Mouse (Mus musculus): Measurements from ENCODE around the gene Kcnh6.
"Not testable (repeated sequence)": the region's sequence is repeated elsewhere in the genome, so short reads cannot be mapped to it uniquely, and the experiment has no call there.

Kcnh6 gene

DNA sequence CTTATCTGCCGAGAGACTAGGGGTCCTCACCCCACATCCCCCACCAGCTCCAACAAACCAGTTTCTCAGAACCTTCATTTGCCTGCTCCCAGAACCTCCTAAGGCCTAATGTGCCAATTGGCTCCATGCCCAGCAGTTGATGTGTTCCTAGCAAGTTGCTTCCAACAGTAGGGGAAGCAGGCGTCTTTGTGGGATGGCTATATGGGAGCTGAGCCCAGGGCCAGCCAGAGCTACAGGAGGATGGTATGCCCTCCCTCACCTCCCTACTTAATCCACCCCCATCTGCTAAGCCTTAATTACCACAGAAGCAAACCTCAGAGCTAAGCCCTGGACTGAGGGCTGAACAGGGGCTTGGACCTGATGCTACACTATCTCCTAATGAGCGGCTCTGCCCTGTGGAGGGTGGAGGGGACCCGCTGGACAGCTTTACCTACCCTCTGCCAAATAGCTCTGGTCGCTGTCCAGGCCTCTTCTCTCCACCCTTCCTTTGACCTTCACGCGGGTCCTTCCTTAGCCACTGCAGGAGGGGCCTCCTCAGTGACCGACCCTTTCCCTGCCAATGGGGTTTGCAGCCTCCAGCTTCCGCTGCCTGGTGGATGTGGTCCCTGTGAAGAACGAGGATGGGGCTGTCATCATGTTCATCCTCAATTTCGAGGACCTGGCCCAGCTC, 5.8 kb downstream of the Kcnh6 start:
- DNase-seq (ENCODE audit: extremely low read depth, low read depth, low spot score), result no peak

- DNase-seq (ENCODE audit: extremely low read depth, low read depth, low spot score), result no peak
Measured at GRCm38 (mm10) chr11:106016440-106016839, 8.5 kb downstream of the Kcnh6 start.

DNA sequence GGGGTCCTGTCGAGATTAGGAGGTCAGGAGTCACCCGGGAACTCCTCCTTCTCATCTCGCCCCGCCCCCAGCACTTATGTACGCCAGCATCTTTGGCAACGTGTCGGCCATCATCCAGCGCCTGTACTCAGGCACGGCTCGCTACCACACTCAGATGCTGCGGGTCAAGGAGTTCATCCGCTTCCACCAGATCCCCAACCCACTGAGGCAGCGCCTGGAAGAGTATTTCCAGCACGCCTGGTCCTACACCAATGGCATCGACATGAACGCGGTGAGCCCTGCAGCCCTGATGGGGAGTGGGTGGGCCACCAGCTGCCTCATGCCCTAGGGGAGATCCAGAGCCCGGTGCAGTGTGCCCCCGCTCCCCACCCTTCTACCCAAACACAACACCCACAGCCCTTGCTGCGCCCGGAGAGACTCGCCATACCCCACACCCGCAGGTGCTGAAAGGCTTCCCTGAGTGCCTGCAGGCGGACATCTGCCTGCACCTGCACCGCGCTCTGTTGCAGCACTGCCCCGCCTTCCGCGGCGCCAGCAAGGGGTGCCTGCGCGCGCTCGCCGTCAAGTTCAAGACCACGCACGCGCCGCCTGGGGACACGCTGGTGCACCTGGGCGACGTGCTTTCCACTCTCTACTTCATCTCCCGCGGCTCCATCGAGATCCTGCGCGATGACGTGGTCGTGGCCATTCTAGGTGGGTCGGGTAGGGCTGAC, 12.3 kb downstream of the Kcnh6 start:
- DNase-seq (ENCODE audit: extremely low read depth, low read depth, low spot score), result no peak

DNA sequence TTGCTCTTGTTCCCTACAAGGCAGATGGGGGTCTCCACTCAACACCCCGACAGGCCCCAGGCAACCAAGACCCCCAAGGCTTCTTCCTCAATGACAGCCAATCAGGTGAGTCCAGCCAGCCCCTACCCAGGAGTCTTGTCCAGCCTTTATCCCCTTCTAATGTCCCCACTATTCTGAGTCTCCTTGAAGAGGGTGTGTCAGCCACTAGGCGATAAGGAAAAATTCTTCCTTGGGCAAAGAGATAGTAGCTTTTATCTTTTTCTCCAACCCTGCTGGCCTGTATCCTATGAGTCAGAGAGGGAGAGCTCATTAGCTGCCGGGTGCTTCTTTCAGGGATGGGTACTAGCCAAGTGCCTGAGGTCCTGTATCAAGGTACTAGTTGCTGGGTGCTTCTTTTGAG, 17.9 kb downstream of the Kcnh6 start:
- DNase-seq (ENCODE audit: extremely low read depth, low read depth, low spot score), result no peak

GRCm38 (mm10) chr11:106026465-106027151, 18.7 kb downstream of the Kcnh6 start:
- no peak for DNase-seq (ENCODE audit: extremely low read depth, low read depth, low spot score)

DNA sequence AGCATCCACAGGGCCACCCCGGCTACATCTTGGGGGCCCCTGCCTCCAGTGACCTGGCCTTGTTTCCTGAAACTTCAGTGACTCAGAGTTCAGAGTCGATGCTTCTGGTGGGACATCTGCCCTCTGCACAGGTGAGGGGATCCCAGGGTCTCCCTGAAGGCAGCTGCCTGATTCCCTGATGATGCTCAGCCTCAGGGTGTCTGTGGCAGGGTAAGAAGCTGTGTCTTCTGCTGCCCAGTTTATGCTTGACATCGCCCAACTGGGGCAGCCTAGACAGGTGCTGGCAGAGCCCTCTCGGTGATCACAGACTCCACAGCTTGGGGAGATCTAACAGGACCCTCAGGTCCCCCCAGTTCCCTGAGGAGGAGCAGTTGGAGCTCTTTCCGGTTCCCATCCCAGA, 19.7 kb downstream of the Kcnh6 start:
- DNase-seq (ENCODE audit: extremely low read depth, low read depth, low spot score), result no peak

DNA sequence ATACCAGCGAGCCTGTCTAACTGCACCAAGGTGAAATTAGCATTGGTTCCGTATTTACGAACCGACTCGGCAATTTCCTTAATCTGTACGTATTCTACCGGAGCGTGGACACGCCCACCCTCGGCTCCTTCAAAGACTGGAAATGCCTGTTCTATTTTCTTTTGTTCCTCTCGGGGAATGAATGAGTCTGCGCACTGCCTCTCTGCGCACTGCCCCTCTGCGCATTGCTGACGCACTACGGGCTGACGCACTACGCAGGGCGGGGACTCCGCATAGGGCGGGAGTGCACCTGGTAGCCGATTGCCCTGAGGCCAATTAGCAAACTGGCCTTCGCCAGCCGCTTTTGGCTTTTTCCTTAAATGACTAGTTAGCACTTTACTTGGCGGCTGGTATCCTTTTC, 24.1 kb downstream of the Kcnh6 start:
- DNase-seq (ENCODE audit: extremely low read depth, low read depth, low spot score), result not testable (repeated sequence)

DNA sequence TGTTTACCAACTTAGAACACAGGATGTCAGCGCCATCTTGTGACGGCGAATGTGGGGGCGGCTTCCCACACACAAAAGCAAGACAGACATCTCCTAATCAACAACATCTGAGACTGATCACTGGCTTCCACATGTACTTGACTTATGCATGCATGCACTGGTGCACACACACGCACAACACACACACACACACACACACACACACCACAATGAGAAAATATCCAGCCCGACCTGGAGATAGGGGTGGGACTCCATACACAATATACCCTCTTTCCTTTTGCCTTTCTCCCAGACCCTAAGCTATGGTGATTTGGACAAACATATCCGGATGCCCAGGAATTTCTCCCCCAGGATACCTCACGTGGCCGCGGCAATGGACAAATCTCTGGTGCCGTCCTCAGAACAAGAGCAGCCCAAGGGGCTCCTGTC, 25.6 kb downstream of the Kcnh6 start:
- no peak for DNase-seq (ENCODE audit: extremely low read depth, low read depth, low spot score)

DNA sequence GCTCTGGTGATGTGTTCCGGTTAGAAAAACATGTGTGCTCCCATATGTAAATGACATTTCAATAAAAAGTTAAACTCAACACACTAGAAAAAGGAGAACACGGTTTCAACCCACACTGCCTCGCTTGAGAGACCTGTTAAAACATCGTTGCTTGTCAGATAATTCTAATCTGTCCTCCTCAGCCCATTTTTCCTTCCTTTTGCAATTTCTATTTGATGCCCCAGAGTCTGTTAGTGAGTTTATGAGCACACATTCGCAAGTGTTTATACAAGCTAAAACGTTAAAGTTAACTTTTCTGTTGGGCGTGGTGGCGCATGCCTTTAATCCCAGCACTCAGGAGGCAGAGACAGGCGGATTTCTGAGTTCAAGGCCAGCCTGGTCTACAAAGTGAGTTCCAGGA, 27.1 kb downstream of the Kcnh6 start:
- DNase-seq (ENCODE audit: extremely low read depth, low read depth, low spot score), result no peak

DNA sequence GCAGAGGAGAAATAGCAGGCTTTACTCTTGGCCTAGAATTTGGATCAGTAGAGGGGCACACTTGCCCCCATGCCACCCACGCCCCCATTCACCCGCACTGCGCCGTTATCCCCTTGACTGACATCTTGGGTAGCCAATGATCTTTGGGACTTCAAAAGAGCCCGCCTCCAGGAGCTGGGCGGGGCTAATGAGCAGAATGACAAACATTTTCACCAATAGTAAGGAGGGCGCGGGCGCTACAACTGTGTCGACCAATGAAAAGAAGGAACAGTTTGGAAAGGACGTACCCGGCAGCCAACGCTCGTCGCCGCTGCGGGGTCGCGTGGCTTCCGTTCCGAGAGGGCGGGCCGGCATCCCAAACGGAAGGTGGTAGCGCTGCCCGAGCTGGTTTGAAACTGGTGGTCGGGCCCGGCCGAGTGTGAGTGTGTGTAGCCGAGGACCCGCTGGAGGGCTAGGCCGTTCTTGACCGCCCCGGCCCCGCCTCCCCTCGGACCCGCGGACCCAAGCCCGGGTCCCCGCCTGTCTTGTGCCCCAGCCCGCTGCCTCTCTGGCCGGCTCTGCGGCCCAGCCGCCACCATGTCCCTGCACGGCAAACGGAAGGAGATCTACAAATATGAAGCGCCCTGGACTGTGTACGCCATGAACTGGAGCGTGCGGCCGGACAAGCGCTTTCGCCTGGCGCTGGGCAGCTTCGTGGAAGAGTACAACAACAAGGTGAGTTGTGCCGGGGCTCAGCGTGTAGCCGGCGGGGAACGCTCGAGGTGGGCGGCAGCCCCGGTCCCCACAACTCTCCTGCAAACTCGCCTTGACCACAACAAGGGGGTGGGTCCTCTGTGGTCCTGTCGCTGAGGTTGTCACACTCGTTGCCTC, 28.9 kb downstream of the Kcnh6 start, which contains the start of gene Dcaf7:
TSS of gene Dcaf7 (plus strand) at position 325 of the 870 bp plus-strand sequence.
- peak; percentile 80 for DNase-seq (ENCODE audit: extremely low read depth, low read depth, low spot score)

GRCm38 (mm10) chr11:106037418-106037751, 29.5 kb downstream of the Kcnh6 start:
- DNase-seq (ENCODE audit: extremely low read depth, low read depth, low spot score), result no peak

- peak; percentile 66 for DNase-seq (ENCODE audit: extremely low read depth, low read depth, low spot score)
Measured at GRCm38 (mm10) chr11:106044349-106044748, 36.4 kb downstream of the Kcnh6 start.

DNA sequence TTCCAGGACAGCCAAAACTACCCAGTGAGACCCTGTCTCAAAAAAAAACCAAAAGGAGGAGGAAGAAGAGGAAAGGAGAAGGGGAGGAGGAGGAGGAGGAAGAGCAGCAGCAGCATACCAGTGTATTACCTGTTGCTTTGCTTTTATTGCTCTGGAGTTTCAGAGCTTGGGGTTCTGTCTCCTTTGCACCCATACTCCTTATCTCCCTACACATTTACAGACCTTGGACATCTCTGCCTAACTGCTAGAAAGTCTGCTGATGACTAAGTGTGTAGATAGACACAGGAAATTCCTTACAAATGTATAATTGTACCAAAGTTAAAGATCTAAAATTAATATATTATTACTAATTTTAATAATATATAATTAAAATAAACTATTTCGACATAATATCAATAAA, 37.3 kb downstream of the Kcnh6 start:
- no peak for DNase-seq (ENCODE audit: extremely low read depth, low read depth, low spot score)

- no peak for DNase-seq (ENCODE audit: extremely low read depth, low read depth, low spot score)
Measured at GRCm38 (mm10) chr11:106045780-106046179, 37.9 kb downstream of the Kcnh6 start.

DNA sequence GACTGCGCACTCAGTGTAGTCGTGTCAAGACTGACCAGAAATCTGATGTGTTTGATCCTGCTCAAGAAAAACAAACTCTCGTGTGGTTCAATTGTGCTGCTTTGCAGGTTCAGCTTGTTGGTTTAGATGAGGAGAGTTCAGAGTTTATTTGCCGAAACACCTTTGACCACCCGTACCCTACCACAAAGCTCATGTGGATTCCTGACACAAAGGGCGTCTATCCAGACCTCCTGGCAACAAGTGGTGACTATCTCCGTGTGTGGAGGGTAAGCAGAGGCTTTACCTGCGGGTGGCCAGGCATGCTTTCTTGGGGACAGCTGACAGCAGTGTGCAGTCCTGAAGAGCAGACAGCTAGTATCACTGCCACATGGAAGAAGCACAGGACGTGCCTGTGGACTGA, 38.7 kb downstream of the Kcnh6 start:
- no peak for DNase-seq (ENCODE audit: extremely low read depth, low read depth, low spot score)

GRCm38 (mm10) chr11:106053921-106054320, 46.0 kb downstream of the Kcnh6 start:
- DNase-seq (ENCODE audit: extremely low read depth, low read depth, low spot score), result no peak

- no peak for DNase-seq (ENCODE audit: extremely low read depth, low read depth, low spot score)
Measured at GRCm38 (mm10) chr11:106054600-106054999, 46.7 kb downstream of the Kcnh6 start.

GRCm38 (mm10) chr11:106055341-106055740, 47.4 kb downstream of the Kcnh6 start:
- DNase-seq (ENCODE audit: extremely low read depth, low read depth, low spot score), result no peak

DNA sequence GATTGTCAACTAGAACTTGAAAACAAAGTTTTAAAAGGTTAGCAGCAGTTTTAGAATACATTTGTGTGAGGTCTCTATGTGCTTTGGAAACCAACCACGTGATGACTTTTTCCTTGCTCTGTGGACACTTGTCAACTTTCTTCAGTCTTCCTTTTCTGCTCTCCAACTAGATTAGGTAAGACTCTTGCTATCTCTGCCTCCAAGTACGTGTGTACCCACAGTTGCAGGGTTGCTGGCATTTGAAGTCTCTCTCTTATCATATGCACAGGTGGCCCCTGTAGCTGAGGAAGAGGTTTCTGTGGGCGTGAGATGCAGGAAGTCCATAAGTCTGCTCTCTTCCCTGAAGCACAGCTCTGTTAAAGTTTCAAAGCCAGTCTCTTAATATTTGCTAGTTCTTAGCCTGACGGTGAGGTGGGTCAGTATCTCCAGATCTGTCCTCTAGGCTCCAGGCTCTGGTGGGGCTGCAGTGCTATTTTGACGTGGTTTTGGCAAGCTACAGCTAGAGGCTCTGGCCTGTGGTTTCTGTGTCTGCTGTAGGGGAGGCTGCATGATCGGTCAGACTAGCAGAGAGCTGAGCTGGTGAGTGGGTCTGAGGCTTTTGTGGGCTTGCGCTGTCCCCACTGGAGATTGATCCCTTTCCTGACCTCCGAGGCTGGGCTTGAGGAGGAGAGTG, 49.0 kb downstream of the Kcnh6 start:
- no peak for DNase-seq (ENCODE audit: extremely low read depth, low read depth, low spot score)

GRCm38 (mm10) chr11:106058020-106058419, 50.1 kb downstream of the Kcnh6 start:
- peak; percentile 39 for DNase-seq (ENCODE audit: extremely low read depth, low read depth, low spot score)

DNA sequence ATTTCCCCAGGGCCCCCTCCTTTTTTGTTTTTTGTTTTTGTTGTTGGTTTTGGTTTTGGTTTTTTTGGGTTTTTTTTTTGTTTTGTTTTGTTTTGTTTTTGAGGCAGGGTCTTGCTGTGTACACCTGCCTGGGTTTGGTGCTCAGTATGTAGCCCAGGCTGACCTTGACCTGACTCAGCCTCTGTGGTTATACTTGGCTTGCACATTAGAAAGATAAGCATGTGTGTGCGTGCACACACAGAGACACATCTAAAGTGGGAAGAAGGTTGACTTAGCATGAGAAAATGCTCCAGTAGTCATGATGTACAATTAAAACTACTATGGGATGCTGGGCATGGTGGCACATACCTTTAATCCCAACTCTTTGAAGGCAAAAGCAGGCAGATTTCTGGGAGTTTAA, 52.6 kb downstream of the Kcnh6 start:
- DNase-seq (ENCODE audit: extremely low read depth, low read depth, low spot score), result no peak

Data from fat pad, adult 2 months (tissue).